Mouse (Mus musculus) limb, embryonic 14.5 days (tissue): ENCODE measurements around the gene Rgs3. TPM values are rescaled to one million over a fixed set of nuclear protein-coding genes. Genes with fewer than 3 reads are reported as not detected.

Experiments
- ATAC-seq: fragments of 200-750 bp; cut with Nextera tagmentation; 2 replicates; pipeline ENCODE4 v1.8.0; 2017; ENCODE audit warnings: low read depth, moderate number of reproducible peaks, moderate TSS enrichment; ENCODE audit not compliant: low FRiP score
- DNase-seq: peaks from one replicate; pipeline ENCODE4 v3.0.0-alpha.2; 2015; ENCODE audit warnings: low spot score
- H3K27ac ChIP-seq: fragments of 300-500 bp; sonication (generic); replicated peaks from 2 replicates; pipeline ENCODE4 v1.5.1; 2014; ENCODE audit warnings: low read depth, mild to moderate bottlenecking, low read length, moderate library complexity, mixed read lengths
- H3K27me3 ChIP-seq: fragments of 300-500 bp; sonication (generic); 2 replicates; pipeline ENCODE4 v1.6.1; 2014; ENCODE audit warnings: low read length, mixed read lengths; ENCODE audit not compliant: control insufficient read depth, insufficient read depth
- H3K36me3 ChIP-seq: fragments of 300-500 bp; sonication (generic); 2 replicates; pipeline ENCODE4 v1.6.1; 2014; ENCODE audit warnings: mild to moderate bottlenecking, low read length, moderate library complexity, mixed read lengths; ENCODE audit not compliant: control insufficient read depth, insufficient read depth
- H3K4me1 ChIP-seq: fragments of 300-500 bp; sonication (generic); 2 replicates; pipeline ENCODE4 v1.6.1; 2014; ENCODE audit warnings: antibody characterized with exemption, low read length, mixed read lengths; ENCODE audit not compliant: control insufficient read depth, insufficient read depth
- H3K4me2 ChIP-seq: fragments of 300-500 bp; sonication (generic); replicated peaks from 2 replicates; pipeline ENCODE4 v1.6.1; 2014; ENCODE audit warnings: low read depth, mild to moderate bottlenecking, low read length, moderate library complexity; ENCODE audit not compliant: severe bottlenecking
- H3K4me3 ChIP-seq: fragments of 300-500 bp; sonication (generic); replicated peaks from 2 replicates; pipeline ENCODE4 v1.5.1; 2014; ENCODE audit warnings: low read length
- H3K9ac ChIP-seq: fragments of 300-500 bp; sonication (generic); 2 replicates; pipeline ENCODE4 v1.6.1; 2014; ENCODE audit warnings: mild to moderate bottlenecking, low read depth, low read length, moderate library complexity; ENCODE audit not compliant: severe bottlenecking
- H3K9me3 ChIP-seq: fragments of 300-500 bp; sonication (generic); 2 replicates; pipeline ENCODE4 v1.6.1; 2016; ENCODE audit warnings: low read length; ENCODE audit not compliant: control insufficient read depth
- POLR2A ChIP-seq: fragments of 200-500 bp; IDR thresholded peaks from 2 replicates; pipeline ENCODE4 v1.8.0; 2012; ENCODE audit warnings: inconsistent platforms, mild to moderate bottlenecking, moderate library complexity, borderline replicate concordance; ENCODE audit not compliant: insufficient read depth, insufficient read length; ENCODE audit errors: extremely low read depth
- WGBS: fragments of 180-500 bp; shearing (Covaris S2); extraction: QIAGEN DNeasy Blood & Tissue Kit; methylation state at CpG from one replicate; pipeline ENCODE4 v1.1.7; 2014; 5-methylcytosine and 5-hydroxymethylcytosine counted together
- polyA plus RNA-seq, 2 experiments: library from polyadenylated mRNA; depleted of rRNA in 1 of 2; stranded (reverse) in 1 of 2; unstranded in 1 of 2; fragments of >200 nt; fragmentation: Nextera tagmentation in 1 of 2; extraction: Ambion mirVana in 1 of 2; gene quantifications; 2 replicates each; pipeline versions ENCODE4 v1.2.1 to v1.2.3; 2012 to 2014

The Rgs3 gene
- polyA plus RNA-seq, 2 experiments: 37.6 to 67.6 TPM

DNA sequence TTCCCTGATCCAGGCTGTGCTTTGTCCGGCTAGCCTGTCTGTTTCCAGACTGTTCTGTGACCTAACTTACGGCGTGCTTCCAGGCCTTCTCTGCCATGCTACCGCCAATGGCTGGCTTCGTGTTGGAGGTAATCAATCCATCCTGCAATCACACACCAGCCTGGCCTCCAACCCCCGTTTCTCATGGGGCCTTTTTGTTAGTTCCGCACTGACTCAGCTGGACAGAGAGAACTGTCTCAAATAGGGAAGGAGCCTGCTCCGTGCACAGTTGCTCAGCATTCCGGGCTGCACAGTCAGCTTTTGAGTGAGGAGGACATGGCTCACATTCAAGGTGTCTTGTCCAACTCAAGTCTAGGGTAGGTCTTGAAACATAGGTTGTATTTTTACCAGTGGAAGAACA, 69.8 kb downstream of the Rgs3 start:
- 52% methylated on average over 9 of the region's 9 CpGs for WGBS
- H3K4me1 ChIP-seq: peaks cover 53% of the 10 kb centered on the region

GRCm38 (mm10) chr4:62629905-62630304, 70.3 kb downstream of the Rgs3 start:
- Histone ChIP-seq H3K27me3 (no peaks in the 10 kb centered on the region), H3K4me3 (no peak overlapping the region), H3K9me3 (no peaks in the 10 kb centered on the region), H3K4me2 (no peak overlapping the region), H3K4me1 (peaks cover 49% of the 10 kb centered on the region), H3K36me3 (no peaks in the 10 kb centered on the region), H3K27ac (no peak overlapping the region), H3K9ac (no peak overlapping the region)
- ATAC-seq (no peak), DNase-seq (no peak)
- WGBS: 32% methylated on average over 4 of the region's 4 CpGs
- TF ChIP-seq POLR2A: no peak

More for the DNA sequence above, 69.8 kb downstream of the Rgs3 start:
- TF ChIP-seq POLR2A: no peak
- Histone ChIP-seq H3K36me3 (no peaks in the 10 kb centered on the region), H3K9ac (no peak overlapping the region), H3K4me3 (no peak overlapping the region), H3K4me2 (no peak overlapping the region), H3K27me3 (no peaks in the 10 kb centered on the region), H3K27ac (no peak overlapping the region), H3K9me3 (no peaks in the 10 kb centered on the region)
- ATAC-seq (no peak), DNase-seq (no peak)

DNA sequence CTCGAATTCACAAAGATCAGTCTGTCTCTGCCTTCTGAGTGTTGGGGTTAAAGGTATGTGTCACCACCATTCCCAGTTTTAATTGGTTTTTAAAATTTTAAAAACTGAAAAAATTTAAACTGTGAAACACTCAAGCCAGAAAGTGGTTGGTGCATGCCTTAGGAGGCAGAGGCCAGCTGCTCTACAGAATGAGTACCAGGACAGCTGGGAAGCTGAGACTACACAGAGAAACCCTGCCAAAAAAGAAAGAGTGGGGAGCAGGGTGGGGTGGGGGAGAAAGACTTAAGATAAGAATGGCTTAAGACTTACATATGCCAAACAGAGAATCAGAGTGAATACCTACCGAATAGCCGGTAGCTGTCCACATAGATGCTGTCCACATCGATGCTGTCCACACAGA, 73.6 kb downstream of the Rgs3 start:
- DNase-seq: no peak
- TF ChIP-seq POLR2A: no peak
- WGBS: 88% methylated on average over 4 of the region's 4 CpGs

DNA sequence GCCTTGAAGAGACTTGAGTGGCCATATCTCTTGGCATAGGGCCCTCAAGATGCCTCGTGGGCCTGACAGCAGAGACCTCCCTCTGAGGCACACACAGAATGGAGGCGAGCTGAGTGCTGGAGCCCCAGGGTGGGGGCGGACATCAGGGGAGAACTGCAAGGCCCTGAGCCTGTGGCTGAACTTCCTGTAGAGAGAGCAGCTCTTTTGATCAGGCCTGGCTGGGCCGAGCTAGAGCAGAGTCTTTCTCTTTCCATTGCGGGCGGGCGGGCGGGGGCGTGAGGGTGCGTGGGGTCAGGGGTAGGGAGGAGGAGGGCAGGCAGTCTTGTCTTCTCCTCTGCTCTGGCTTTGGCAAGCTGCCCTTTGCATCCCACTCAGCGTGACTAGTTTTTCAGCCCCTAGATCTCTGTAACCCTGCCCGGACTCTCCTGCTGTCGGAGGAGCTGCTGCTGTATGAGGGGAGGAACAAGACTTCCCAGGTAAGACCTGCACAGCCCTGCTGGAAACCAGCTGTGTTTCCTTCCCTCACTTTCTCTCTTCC, 74.5 kb downstream of the Rgs3 start:
- TF ChIP-seq POLR2A: no peak
- H3K36me3 ChIP-seq: no peaks in the 10 kb centered on the region
- H3K9me3 ChIP-seq: no peaks in the 10 kb centered on the region
- H3K27ac ChIP-seq: no peak overlapping the region; the same call in 1 of the 2 replicates
- no peak overlapping the region for H3K4me3 ChIP-seq
- no peak for DNase-seq
- H3K4me2 ChIP-seq: no peak overlapping the region
- H3K9ac ChIP-seq: no peak overlapping the region
- ATAC-seq: no peak
- H3K27me3 ChIP-seq: no peaks in the 10 kb centered on the region
- 22% methylated on average over 12 of the region's 13 CpGs for WGBS
- H3K4me1 ChIP-seq: peaks cover 23% of the 10 kb centered on the region

More for the DNA sequence above, 73.6 kb downstream of the Rgs3 start:
- H3K9me3 ChIP-seq: no peaks in the 10 kb centered on the region
- peaks cover 23% of the 10 kb centered on the region for H3K4me1 ChIP-seq
- H3K27me3 ChIP-seq: no peaks in the 10 kb centered on the region
- H3K36me3 ChIP-seq: no peaks in the 10 kb centered on the region
- H3K4me3 ChIP-seq: no peak overlapping the region
- H3K27ac ChIP-seq: no peak overlapping the region
- no peak overlapping the region for H3K4me2 ChIP-seq
- no peak overlapping the region for H3K9ac ChIP-seq
- ATAC-seq: no peak

- no peak for DNase-seq
- 87% methylated on average over 2 of the region's 2 CpGs for WGBS
- TF ChIP-seq POLR2A: no peak
These were observed 75.2 kb downstream of the Rgs3 start for GRCm38 (mm10) chr4:62634840-62635239.

DNA sequence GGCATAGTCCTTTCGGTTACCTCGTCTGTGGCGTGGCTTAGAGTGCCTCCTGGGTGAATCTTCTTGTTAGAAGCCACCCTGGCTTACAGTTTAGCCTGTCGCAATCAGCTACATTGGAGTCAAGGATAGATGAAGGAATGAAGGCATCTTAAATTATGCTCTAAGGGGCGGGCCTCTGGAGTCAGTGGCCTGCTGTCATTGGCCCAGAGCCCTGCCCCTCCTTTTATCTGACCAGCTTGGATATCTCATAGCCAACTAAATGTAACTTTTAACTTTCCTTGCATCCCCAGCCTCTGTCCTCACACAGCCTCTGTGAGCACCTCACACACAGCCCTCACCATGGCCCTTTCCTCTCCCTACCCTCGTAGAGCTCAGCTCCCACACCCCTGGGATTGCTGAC, 76.4 kb downstream of the Rgs3 start:
- H3K27ac ChIP-seq: no peak overlapping the region
- no peaks in the 10 kb centered on the region for H3K27me3 ChIP-seq
- TF ChIP-seq POLR2A: no peak
- no peak for DNase-seq
- peaks cover 16% of the 10 kb centered on the region for H3K4me1 ChIP-seq
- no peak for ATAC-seq
- H3K9ac ChIP-seq: no peak overlapping the region
- H3K36me3 ChIP-seq: no peaks in the 10 kb centered on the region
- H3K4me2 ChIP-seq: no peak overlapping the region
- no peaks in the 10 kb centered on the region for H3K9me3 ChIP-seq
- WGBS: 88% methylated on average over 6 of the region's 6 CpGs
- H3K4me3 ChIP-seq: no peak overlapping the region

More at GRCm38 (mm10) chr4:62634840-62635239, 75.2 kb downstream of the Rgs3 start:
- Histone ChIP-seq H3K4me3 (no peak overlapping the region), H3K9me3 (no peaks in the 10 kb centered on the region), H3K4me1 (peaks cover 18% of the 10 kb centered on the region), H3K27ac (no peak overlapping the region), H3K4me2 (no peak overlapping the region), H3K9ac (no peak overlapping the region), H3K27me3 (no peaks in the 10 kb centered on the region), H3K36me3 (no peaks in the 10 kb centered on the region)
- no peak for ATAC-seq
